Mouse (Mus musculus) granulocyte monocyte progenitor cell, adult 5-6 weeks (primary cell): ENCODE measurements around the gene Ttll11. TPM values are rescaled to one million over a fixed set of nuclear protein-coding genes. Genes with fewer than 3 reads are reported as not detected.

Experiments
- ATAC-seq: replicated peaks from 2 replicates; pipeline ENCODE4 v1.8.0; 2016; ENCODE audit warnings: mild to moderate bottlenecking, moderate TSS enrichment, inconsistent platforms; ENCODE audit not compliant: poor library complexity, severe bottlenecking
- total RNA-seq, 2 experiments: library from RNA; stranded (forward) in 1 of 2; stranded (reverse) in 1 of 2; fragments of 200-712, 200-1000 nt in 1 of 2; fragments of >200 nt in 1 of 2; fragmentation: Nextera tagmentation in 1 of 2; gene quantifications; 2 replicates each; pipeline ENCODE4 v1.2.3; 2014 to 2017

Ttll11 gene
- total RNA-seq, 2 experiments from 2014 or later, result not detected

DNA sequence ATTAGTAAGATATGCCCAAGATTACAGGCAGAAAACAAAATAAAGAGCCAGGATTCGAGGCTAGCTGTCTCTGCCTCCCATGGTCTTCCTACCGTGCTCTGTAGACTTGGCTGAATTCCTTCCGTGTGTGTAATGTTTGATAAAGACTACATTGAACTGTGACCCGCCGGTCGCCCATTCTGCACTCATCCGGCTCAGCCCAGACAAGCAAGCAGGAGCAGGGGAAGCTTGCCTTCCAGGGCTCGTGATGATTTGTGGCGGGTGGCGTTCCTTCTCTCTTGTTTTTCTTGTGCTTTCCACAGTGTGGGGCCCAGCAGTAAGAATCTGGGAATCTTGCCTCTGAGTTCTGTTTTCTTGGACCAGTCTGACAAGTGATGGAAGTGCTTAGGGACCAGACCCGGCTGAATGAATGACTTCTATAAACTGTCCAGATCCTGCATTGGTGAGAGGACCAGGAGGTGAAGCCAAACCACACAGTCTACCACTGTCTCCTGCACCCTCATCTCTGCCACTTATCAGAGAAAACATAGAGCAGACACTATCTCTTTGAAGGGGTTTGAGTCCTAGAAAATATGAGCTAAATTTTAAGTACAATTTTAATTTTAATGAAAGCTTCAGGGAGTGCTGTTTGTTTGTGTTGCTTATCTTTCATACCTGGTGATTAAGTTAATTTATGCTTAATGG is 146.8 kb downstream of the Ttll11 start:
- ATAC-seq, result no peak

DNA sequence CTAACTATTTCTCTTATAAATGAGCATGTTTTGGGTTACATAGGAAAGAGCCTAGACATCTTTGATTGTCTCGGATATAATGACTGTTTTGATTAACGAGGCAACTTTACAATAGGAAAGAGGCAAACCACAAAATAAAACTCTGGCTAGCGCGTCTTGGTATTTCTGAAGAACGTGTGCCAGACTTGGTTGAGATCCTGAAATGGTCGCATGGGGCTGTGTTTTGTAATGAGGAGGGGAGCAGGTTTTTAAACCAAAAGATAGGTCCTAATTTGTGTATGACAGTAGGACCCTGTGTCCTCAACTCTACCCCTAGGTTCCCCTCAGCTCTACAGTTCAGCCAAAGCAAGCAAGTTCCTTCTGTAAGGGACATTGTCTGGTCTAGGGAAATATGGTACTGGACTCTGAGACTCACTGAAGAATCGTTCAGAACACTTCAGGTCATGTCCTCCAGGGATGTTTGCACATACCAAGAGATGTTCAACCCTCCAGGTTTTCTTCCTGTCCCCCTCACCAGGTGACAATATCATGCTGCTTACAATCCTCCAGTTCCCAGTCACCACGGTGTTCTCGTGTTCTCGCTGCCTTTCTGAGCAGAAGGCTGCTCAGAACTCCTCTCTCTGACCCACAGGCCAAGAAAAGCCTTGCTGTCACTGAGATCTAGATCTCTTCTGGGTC is 147.7 kb downstream of the Ttll11 start:
- no peak for ATAC-seq

- peak; percentile 84 for ATAC-seq
Observed at GRCm38 (mm10) chr2:35830966-35831903, 148.5 kb downstream of the Ttll11 start.

GRCm38 (mm10) chr2:35829136-35829535 is 150.6 kb downstream of the Ttll11 start:
- ATAC-seq, result no peak

DNA sequence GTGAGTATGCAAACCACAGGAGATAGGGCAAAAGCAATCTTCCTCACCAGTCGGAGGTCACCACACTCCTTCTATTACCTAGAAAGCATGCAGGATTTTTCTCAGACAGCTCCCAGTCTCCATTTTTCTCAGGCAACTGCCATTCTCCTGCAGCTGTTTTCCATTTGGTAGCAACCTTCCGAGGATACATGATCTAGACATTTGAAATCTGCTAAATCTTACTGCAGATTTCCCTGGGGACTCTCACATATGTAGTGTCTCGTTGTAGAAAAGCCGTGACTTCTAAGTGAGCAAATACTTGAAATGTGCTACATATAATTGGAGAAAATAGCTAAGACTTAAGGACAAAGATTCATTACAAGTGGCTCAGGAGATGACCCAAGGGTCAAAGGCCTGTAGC is 151.8 kb downstream of the Ttll11 start:
- no peak for ATAC-seq

GRCm38 (mm10) chr2:35825157-35825556 is 154.6 kb downstream of the Ttll11 start:
- ATAC-seq, result no peak

- no peak for ATAC-seq
Observed at GRCm38 (mm10) chr2:35823589-35823988, 156.1 kb downstream of the Ttll11 start.

- ATAC-seq, result no peak
Observed at GRCm38 (mm10) chr2:35818883-35819282, 160.8 kb downstream of the Ttll11 start.

GRCm38 (mm10) chr2:35816056-35816661 is 163.6 kb downstream of the Ttll11 start:
- no peak for ATAC-seq

DNA sequence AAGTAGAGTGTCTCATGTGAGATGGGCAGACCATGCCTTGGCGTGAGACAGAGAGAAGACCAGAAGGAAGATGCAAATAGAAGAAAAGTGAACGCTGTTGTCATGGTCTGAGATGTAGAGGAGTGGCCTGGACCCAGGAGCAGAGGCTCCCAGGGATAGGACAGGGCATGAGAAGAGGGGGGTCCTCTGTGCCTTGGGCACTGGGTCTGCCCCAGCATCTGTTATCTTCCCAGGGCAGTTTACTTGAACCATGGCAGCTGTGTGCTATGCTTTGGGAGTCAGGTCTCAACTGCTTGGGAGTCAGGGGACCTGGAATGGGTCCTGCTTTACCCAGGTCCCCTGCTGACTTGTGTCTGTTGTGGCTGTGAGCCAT is 167.2 kb downstream of the Ttll11 start:
- no peak for ATAC-seq

- ATAC-seq, result no peak
Observed at GRCm38 (mm10) chr2:35811801-35812560, 167.7 kb downstream of the Ttll11 start.

DNA sequence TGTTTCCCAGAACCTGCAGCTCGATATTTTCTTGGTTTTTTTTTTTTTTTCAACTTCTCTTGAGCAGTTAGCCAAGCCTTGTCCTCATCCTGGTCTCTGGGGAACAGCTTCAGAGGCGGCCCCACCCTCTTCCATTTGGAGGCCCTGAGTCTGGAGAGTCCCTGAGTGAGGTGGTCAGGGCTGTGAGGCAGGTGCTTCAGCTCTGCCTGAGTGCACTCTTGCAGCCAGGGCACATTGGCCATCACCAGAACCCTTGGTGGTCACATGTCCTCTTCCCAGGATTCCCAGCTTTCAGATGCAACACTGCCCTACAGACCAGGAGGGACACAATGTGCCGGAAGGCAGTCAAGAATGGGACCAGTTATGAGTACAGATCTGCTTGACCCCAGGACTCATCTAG is 169.7 kb downstream of the Ttll11 start:
- ATAC-seq, result no peak

- no peak for ATAC-seq
Observed at GRCm38 (mm10) chr2:35809141-35809540, 170.6 kb downstream of the Ttll11 start.

DNA sequence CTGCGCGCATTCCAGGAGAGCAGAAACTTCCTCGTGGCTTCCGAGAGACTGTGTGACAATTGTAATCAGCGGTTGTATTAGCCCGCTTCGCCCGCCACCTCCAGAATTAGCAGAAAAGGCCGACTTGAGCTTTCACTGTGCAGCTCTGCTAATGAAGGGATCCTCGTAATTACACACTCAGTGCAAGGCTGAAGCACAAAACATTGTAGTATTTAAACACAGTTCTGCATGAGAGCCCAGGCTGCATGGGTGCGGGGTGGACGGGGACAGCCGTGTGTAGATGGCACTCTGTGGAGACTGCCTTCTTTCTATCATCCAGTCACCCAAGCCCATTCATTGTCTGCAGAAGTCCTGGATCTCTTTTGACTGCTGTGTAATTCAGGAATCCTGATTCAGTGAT is 173.8 kb downstream of the Ttll11 start:
- no peak for ATAC-seq

DNA sequence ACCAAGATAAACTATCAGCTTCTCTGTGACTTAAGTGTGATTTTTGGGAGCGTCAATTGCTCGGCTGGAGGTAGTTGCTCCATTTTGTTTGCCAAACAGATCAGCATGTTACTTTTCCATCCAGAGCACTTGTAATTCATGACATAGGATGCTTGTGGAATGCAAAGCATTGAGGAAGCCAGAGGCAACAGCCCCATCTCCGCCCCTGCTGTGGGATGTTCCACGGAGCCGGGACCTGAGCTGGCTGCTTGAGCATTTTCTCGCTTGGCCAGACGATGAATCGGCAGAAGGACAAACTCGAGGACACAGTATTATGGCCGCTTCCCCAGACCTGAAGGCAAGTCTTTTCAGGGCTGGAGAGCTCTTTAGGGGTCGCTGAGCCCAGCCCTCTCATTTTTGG is 176.6 kb downstream of the Ttll11 start:
- ATAC-seq, result no peak

GRCm38 (mm10) chr2:35801759-35802158 is 178.0 kb downstream of the Ttll11 start:
- no peak for ATAC-seq

- ATAC-seq, result no peak
Observed at GRCm38 (mm10) chr2:35799073-35799472, 180.6 kb downstream of the Ttll11 start.

- ATAC-seq, result no peak
Observed at GRCm38 (mm10) chr2:35797998-35798397, 181.7 kb downstream of the Ttll11 start.

- no peak for ATAC-seq
Observed at GRCm38 (mm10) chr2:35789362-35790326, 190.1 kb downstream of the Ttll11 start.
